Mouse (Mus musculus) MEL (cell line): ENCODE data around the gene 4930442H23Rik.

Source experiments
- CTCF ChIP-seq, 3 experiments: IDR thresholded peaks in 2 of 3; conservative IDR thresholded peaks in 1 of 3; 2 replicates each; pipeline ENCODE4 v1.5.1; 2011 to 2012; ENCODE audit warnings: low read length in 3 of 3, low read depth in 2 of 3, mild to moderate bottlenecking in 2 of 3, improper control_type of control experiment in 1 of 3, inconsistent platforms in 1 of 3, mixed read lengths in 1 of 3, moderate library complexity in 1 of 3; ENCODE audit not compliant: control insufficient read depth in 1 of 3, insufficient read depth in 1 of 3, poor library complexity in 1 of 3, severe bottlenecking in 1 of 3
- ETS1 ChIP-seq: IDR thresholded peaks from 2 replicates; pipeline ENCODE4 v1.6.1; 2012; ENCODE audit warnings: low read depth, mild to moderate bottlenecking, inconsistent platforms, low read length, improper control_type of control experiment, moderate library complexity
- POLR2A ChIP-seq, 2 experiments: IDR thresholded peaks; 2 replicates each; pipeline ENCODE4 v1.6.1; 2011 to 2012; ENCODE audit warnings: low read length in 2 of 2, mild to moderate bottlenecking in 2 of 2, control low read depth in 1 of 2, improper control_type of control experiment in 1 of 2, low read depth in 1 of 2, moderate library complexity in 1 of 2; ENCODE audit not compliant: control insufficient read depth in 1 of 2, insufficient read depth in 1 of 2, poor library complexity in 1 of 2
- POLR2AphosphoS5 ChIP-seq: IDR thresholded peaks from 2 replicates; pipeline ENCODE4 v1.6.1; 2012; ENCODE audit warnings: low read depth, borderline replicate concordance, mild to moderate bottlenecking, inconsistent platforms, low read length, moderate library complexity, mixed read lengths
- TAL1 ChIP-seq: IDR thresholded peaks from 2 replicates; pipeline ENCODE4 v1.6.1; 2012; ENCODE audit warnings: mild to moderate bottlenecking, inconsistent platforms, low read length, moderate library complexity, mixed read lengths
- TCF12 ChIP-seq: IDR thresholded peaks from 2 replicates; pipeline ENCODE4 v1.6.1; 2014; ENCODE audit warnings: low read depth, mild to moderate bottlenecking, inconsistent platforms, low read length, improper control_type of control experiment, moderate library complexity
- USF1 ChIP-seq: IDR thresholded peaks from 2 replicates; pipeline ENCODE4 v1.6.1; 2014; ENCODE audit warnings: low read depth, mild to moderate bottlenecking, inconsistent platforms, low read length, improper control_type of control experiment, moderate library complexity
- ZNF384 ChIP-seq: IDR thresholded peaks from 2 replicates; pipeline ENCODE4 v1.6.1; 2012; ENCODE audit warnings: low read depth, mild to moderate bottlenecking, inconsistent platforms, low read length, improper control_type of control experiment

DNA sequence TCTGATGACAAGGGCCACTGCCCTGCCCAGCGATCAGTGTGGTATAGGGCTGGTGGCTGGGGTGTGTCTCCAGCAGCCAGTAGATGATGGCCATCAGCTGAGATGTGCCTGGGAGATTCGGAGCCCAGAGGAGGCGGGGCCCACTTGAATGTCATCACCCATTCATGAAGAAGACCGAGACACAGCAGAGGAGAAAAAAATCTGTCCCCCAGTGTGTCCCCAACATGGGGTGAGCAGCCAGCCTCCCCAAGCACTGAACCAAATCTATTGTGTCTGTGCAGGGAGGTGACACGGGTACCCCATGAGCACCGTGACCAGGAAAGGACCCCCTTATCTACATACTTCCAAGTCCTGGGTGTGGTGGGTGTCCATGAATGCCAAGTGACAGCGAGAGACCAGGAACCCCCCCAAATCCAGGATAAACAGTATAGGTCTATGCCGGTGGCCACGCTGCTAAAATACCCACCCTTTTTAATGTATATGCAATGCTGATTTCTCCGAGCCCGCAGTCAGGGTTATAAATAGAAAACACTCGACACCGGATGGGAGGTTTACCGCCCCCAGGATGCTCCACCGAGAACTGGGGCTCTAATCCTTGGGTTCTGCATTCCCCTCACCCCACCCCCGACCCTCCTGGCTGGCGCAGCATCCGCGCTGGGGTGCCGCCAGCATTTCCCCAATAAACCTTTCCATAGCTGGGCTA, 46.2 kb upstream of the 4930442H23Rik start:
- no peak for TF ChIP-seq ZNF384
- no peak for TF ChIP-seq POLR2AphosphoS5
- no peak for TF ChIP-seq USF1
- no peak for TF ChIP-seq POLR2A (IDR thresholded peaks at IDR 0.05; ENCODE audit: control insufficient read depth in 1 of 2, insufficient read depth in 1 of 2, low read depth in 1 of 2, low read length in 2 of 2, poor library complexity in 1 of 2)
- TF ChIP-seq CTCF (IDR thresholded peaks at IDR 0.05 in 2 of 3, conservative IDR thresholded peaks at IDR 0.05 in 1 of 3; ENCODE audit: control insufficient read depth in 1 of 3, insufficient read depth in 1 of 3, low read depth in 2 of 3, low read length in 3 of 3, poor library complexity in 1 of 3, severe bottlenecking in 1 of 3): no peak
- TF ChIP-seq TAL1: no peak
- TF ChIP-seq ETS1: no peak
- TF ChIP-seq TCF12: no peak
